Mouse (Mus musculus) small intestine, adult 2 months (tissue): Measurements from ENCODE around the gene Clec3b. TPM values are rescaled to one million over a fixed set of nuclear protein-coding genes. Genes with fewer than 3 reads are reported as not detected.

Experiments used
- H3K27ac ChIP-seq: fragments of 200-500 bp; 2 replicates; pipeline ENCODE4 v1.5.1; 2012; ENCODE audit warnings: low read depth, low read length, control low read depth, inconsistent platforms; ENCODE audit not compliant: insufficient read depth
- H3K27me3 ChIP-seq: fragments of 200-500 bp; 2 replicates; pipeline ENCODE4 v1.6.1; 2012; ENCODE audit warnings: mild to moderate bottlenecking, moderate library complexity, low read length, inconsistent platforms; ENCODE audit not compliant: control insufficient read depth, insufficient read depth
- H3K36me3 ChIP-seq: fragments of 200-500 bp; 2 replicates; pipeline ENCODE4 v1.6.1; 2012; ENCODE audit warnings: mild to moderate bottlenecking, low read length, control low read depth, inconsistent platforms; ENCODE audit not compliant: control insufficient read depth, insufficient read depth
- H3K4me1 ChIP-seq: fragments of 200-500 bp; 2 replicates; pipeline ENCODE4 v1.6.1; 2012; ENCODE audit warnings: low read length, inconsistent platforms, mixed read lengths; ENCODE audit not compliant: control insufficient read depth, insufficient read depth, insufficient read length
- H3K4me3 ChIP-seq: fragments of 200-500 bp; 2 replicates; pipeline ENCODE4 v1.5.1; 2012; ENCODE audit warnings: low read depth, mild to moderate bottlenecking, control low read depth, inconsistent platforms, low read length, moderate library complexity
- CTCF ChIP-seq: fragments of 200-500 bp; IDR thresholded peaks from 2 replicates; pipeline ENCODE4 v1.5.1; 2012; ENCODE audit warnings: low read depth, mild to moderate bottlenecking, control low read depth, inconsistent platforms, low read length, moderate library complexity, mixed read lengths; ENCODE audit not compliant: insufficient replicate concordance, insufficient read length; ENCODE audit errors: extremely low read depth
- POLR2A ChIP-seq: fragments of 200-500 bp; IDR thresholded peaks from 2 replicates; pipeline ENCODE4 v1.6.1; 2012; ENCODE audit warnings: low read depth, mild to moderate bottlenecking, control low read depth, inconsistent platforms, low read length, moderate library complexity
- WGBS: fragments of 180-500 bp; shearing (Covaris S2); methylation state at CpG from one replicate; pipeline ENCODE4 v1.1.7; 2018; 5-methylcytosine and 5-hydroxymethylcytosine counted together
- polyA plus RNA-seq: library from polyadenylated mRNA; depleted of rRNA; stranded (reverse); fragments of >200 nt; gene quantifications from 2 replicates; pipeline ENCODE4 v1.2.3, GENCODE M21; 2012

Gene Clec3b
- polyA plus RNA-seq, 1 experiment, result 34.7 TPM

- Histone ChIP-seq H3K27me3 (no peaks in the 10 kb centered on the region), H3K27ac (peak overlapping the region; percentile 75; the same call in 1 of the 2 replicates), H3K36me3 (peaks cover 6% of the 10 kb centered on the region), H3K4me3 (no peak overlapping the region), H3K4me1 (peaks cover 5% of the 10 kb centered on the region; the same call in 1 of the 2 replicates)
- TF ChIP-seq CTCF (no peak), POLR2A (no peak)
- WGBS, result 16% methylated on average over 6 of the region's 6 CpGs
These were observed 36.8 kb upstream of the Clec3b start for GRCm38 (mm10) chr9:123113931-123114330.

GRCm38 (mm10) chr9:123115566-123115965, 35.2 kb upstream of the Clec3b start:
- Histone ChIP-seq H3K4me1 (peaks cover 5% of the 10 kb centered on the region; the same call in 1 of the 2 replicates), H3K27ac (peak overlapping the region; percentile 39; the same call in 1 of the 2 replicates), H3K27me3 (no peaks in the 10 kb centered on the region), H3K36me3 (peaks cover 15% of the 10 kb centered on the region), H3K4me3 (no peak overlapping the region)
- WGBS, result 82% methylated on average over 1 of the region's 1 CpGs
- TF ChIP-seq CTCF, result no peak

- Histone ChIP-seq H3K27me3 (no peaks in the 10 kb centered on the region), H3K36me3 (peaks cover 36% of the 10 kb centered on the region), H3K4me3 (no peak overlapping the region), H3K4me1 (peaks cover 15% of the 10 kb centered on the region; the same call in 1 of the 2 replicates), H3K27ac (peak overlapping the region; percentile 96)
- TF ChIP-seq CTCF (no peak), POLR2A (no peak)
- WGBS, result 79% methylated on average over 3 of the region's 3 CpGs
These were observed 27.7 kb upstream of the Clec3b start for GRCm38 (mm10) chr9:123123017-123123416.

GRCm38 (mm10) chr9:123123571-123124412, 27.0 kb upstream of the Clec3b start:
- Histone ChIP-seq H3K27ac (peak overlapping the region; percentile 96), H3K36me3 (peaks cover 39% of the 10 kb centered on the region), H3K4me3 (no peak overlapping the region), H3K27me3 (no peaks in the 10 kb centered on the region), H3K4me1 (peaks cover 15% of the 10 kb centered on the region; the same call in 1 of the 2 replicates)
- WGBS, result 55% methylated on average over 6 of the region's 6 CpGs
- TF ChIP-seq POLR2A (no peak), CTCF (peak; percentile 65; the same call in 1 of the 2 replicates)

- Histone ChIP-seq H3K36me3 (peaks cover 36% of the 10 kb centered on the region), H3K27ac (peak overlapping the region; percentile 96), H3K4me3 (no peak overlapping the region), H3K27me3 (no peaks in the 10 kb centered on the region), H3K4me1 (peaks cover 15% of the 10 kb centered on the region; the same call in 1 of the 2 replicates)
- WGBS, result 27% methylated on average over 2 of the region's 2 CpGs
- TF ChIP-seq POLR2A (no peak), CTCF (no peak)
These were observed 26.2 kb upstream of the Clec3b start for GRCm38 (mm10) chr9:123124413-123124981.

- Histone ChIP-seq H3K4me1 (peaks cover 15% of the 10 kb centered on the region; the same call in 1 of the 2 replicates), H3K36me3 (peaks cover 45% of the 10 kb centered on the region), H3K27ac (no peak overlapping the region), H3K27me3 (no peaks in the 10 kb centered on the region), H3K4me3 (no peak overlapping the region)
- 93% methylated on average over 6 of the region's 6 CpGs for WGBS
- no peak for TF ChIP-seq CTCF
- no peak for TF ChIP-seq POLR2A
These were observed 23.1 kb upstream of the Clec3b start for GRCm38 (mm10) chr9:123127663-123128062.

GRCm38 (mm10) chr9:123132994-123133393, 17.8 kb upstream of the Clec3b start:
- TF ChIP-seq CTCF (no peak), POLR2A (no peak)
- no peak overlapping the region for H3K4me3 ChIP-seq
- H3K27me3 ChIP-seq, result no peaks in the 10 kb centered on the region
- peaks cover 64% of the 10 kb centered on the region for H3K36me3 ChIP-seq
- H3K4me1 ChIP-seq, result no peaks in the 10 kb centered on the region
- H3K27ac ChIP-seq, result no peak overlapping the region
- 94% methylated on average over 3 of the region's 3 CpGs for WGBS
